Mouse (Mus musculus) small intestine, adult 2 months (tissue): ENCODE results near the gene Grik3.

Source experiments
- CTCF ChIP-seq: fragments of 200-500 bp; IDR thresholded peaks from 2 replicates; pipeline ENCODE4 v1.5.1; 2012; ENCODE audit warnings: low read depth, mild to moderate bottlenecking, control low read depth, inconsistent platforms, low read length, moderate library complexity, mixed read lengths; ENCODE audit not compliant: insufficient replicate concordance, insufficient read length; ENCODE audit errors: extremely low read depth
- POLR2A ChIP-seq: fragments of 200-500 bp; IDR thresholded peaks from 2 replicates; pipeline ENCODE4 v1.6.1; 2012; ENCODE audit warnings: low read depth, mild to moderate bottlenecking, control low read depth, inconsistent platforms, low read length, moderate library complexity

GRCm38 (mm10) chr4:125727626-125728025 is 237.1 kb downstream of the Grik3 start:
- TF ChIP-seq CTCF (no peak), POLR2A (no peak)
